Mouse (Mus musculus) left cerebral cortex, postnatal 10 days (tissue): ENCODE measurements at regions not wholly inside any gene's neighbourhood (a gene's known extent, or its start where the extent isn't known, plus 50 kb on each side); places are given as distances from the start of the nearest gene placed in this dataset.
A peak's percentile ranks its signal among the peaks of the same experiment; 100 is the strongest.

Experiments used
- DNase-seq, 2 experiments: peaks; one replicate each; pipeline ENCODE4 v3.0.0; 2021 to 2022; ENCODE audit warnings: low spot score in 2 of 2, mixed read lengths in 1 of 2; ENCODE audit errors: extremely low spot score in 1 of 2
- intact Hi-C: fragments of 180-260 bp; cut with DNase I; formaldehyde crosslinking; loops from one replicate; pipeline ENCODE4 v1.15.1; 2025

GRCm38 (mm10) chr13:71378641-71379040, 537.0 kb upstream of the Adamts16 start:
- intact Hi-C loops: no loop called here
- no peak for DNase-seq

- DNase-seq: peak; percentile 29 to 58
- intact Hi-C loops: no loop called here
Observed at GRCm38 (mm10) chr13:71375909-71376606, 534.4 kb upstream of the Adamts16 start.

- intact Hi-C loops: no loop called here
- no peak for DNase-seq
Observed at GRCm38 (mm10) chr13:71372701-71373685, 531.4 kb upstream of the Adamts16 start.

- no peak for DNase-seq
- intact Hi-C loops: no loop called here
Observed at GRCm38 (mm10) chr13:71369832-71370231, 528.2 kb upstream of the Adamts16 start.

GRCm38 (mm10) chr13:71365261-71365660, 523.6 kb upstream of the Adamts16 start:
- intact Hi-C loops: no loop called here
- no peak for DNase-seq

- intact Hi-C loops: no loop called here
- no peak for DNase-seq
Observed at GRCm38 (mm10) chr13:71362311-71362710, 520.7 kb upstream of the Adamts16 start.

- intact Hi-C loops: no loop called here
- DNase-seq: no peak
Observed at GRCm38 (mm10) chr13:71359112-71359511, 517.5 kb upstream of the Adamts16 start.

- intact Hi-C loops: no loop called here
- no peak for DNase-seq
Observed at GRCm38 (mm10) chr13:71350787-71351186, 509.2 kb upstream of the Adamts16 start.

- intact Hi-C loops: no loop called here
- DNase-seq: no peak
Observed at GRCm38 (mm10) chr13:71342921-71343320, 501.3 kb upstream of the Adamts16 start.

GRCm38 (mm10) chr13:71338700-71339099, 497.1 kb upstream of the Adamts16 start:
- DNase-seq: no peak
- intact Hi-C loops: no loop called here

GRCm38 (mm10) chr13:71334925-71335324, 493.3 kb upstream of the Adamts16 start:
- intact Hi-C loops: no loop called here
- no peak for DNase-seq

GRCm38 (mm10) chr13:71333146-71333545, 491.5 kb upstream of the Adamts16 start:
- intact Hi-C loops: no loop called here
- no peak for DNase-seq

GRCm38 (mm10) chr13:71330321-71330720, 488.7 kb upstream of the Adamts16 start:
- DNase-seq: no peak
- intact Hi-C loops: no loop called here

- no peak for DNase-seq
- intact Hi-C loops: no loop called here
Observed at GRCm38 (mm10) chr13:71327802-71328753, 486.5 kb upstream of the Adamts16 start.

- no peak for DNase-seq
- intact Hi-C loops: no loop called here
Observed at GRCm38 (mm10) chr13:71320489-71320888, 478.9 kb upstream of the Adamts16 start.

GRCm38 (mm10) chr13:71303956-71304355, 462.3 kb upstream of the Adamts16 start:
- no peak for DNase-seq

GRCm38 (mm10) chr13:71275991-71276390, 434.4 kb upstream of the Adamts16 start:
- intact Hi-C loops: no loop called here

More at GRCm38 (mm10) chr13:71303956-71304355, 462.3 kb upstream of the Adamts16 start:
- intact Hi-C loops: no loop called here

GRCm38 (mm10) chr13:71274139-71274538, 432.5 kb upstream of the Adamts16 start:
- no peak for DNase-seq
- intact Hi-C loops: no loop called here

More at GRCm38 (mm10) chr13:71275991-71276390, 434.4 kb upstream of the Adamts16 start:
- no peak for DNase-seq

GRCm38 (mm10) chr13:71273485-71273884, 431.9 kb upstream of the Adamts16 start:
- DNase-seq: no peak
- intact Hi-C loops: no loop called here
